Mouse (Mus musculus) kidney, adult 2 months (tissue): ENCODE data around the gene Dctn2.

Experiments
- CTCF ChIP-seq: fragments of 200-500 bp; conservative IDR thresholded peaks from 2 replicates; pipeline ENCODE4 v1.5.1; 2011; ENCODE audit warnings: low read depth, mild to moderate bottlenecking, control low read depth, low read length, moderate library complexity, mixed read lengths; ENCODE audit not compliant: insufficient read depth, insufficient read length
- POLR2A ChIP-seq: fragments of 200-500 bp; IDR thresholded peaks from one replicate; pipeline ENCODE4 v1.6.1; 2011; ENCODE audit warnings: low read depth, low read length, control low read depth

- TF ChIP-seq POLR2A (no peak), CTCF (no peak)
Observed at GRCm38 (mm10) chr10:127290930-127291880, 25.0 kb downstream of the Dctn2 start.
